Mouse (Mus musculus) small intestine, adult 2 months (tissue): ENCODE measurements around the gene Rasal3.

ENCODE experiments used
- CTCF ChIP-seq: fragments of 200-500 bp; IDR thresholded peaks from 2 replicates; pipeline ENCODE4 v1.5.1; 2012; ENCODE audit warnings: low read depth, mild to moderate bottlenecking, control low read depth, inconsistent platforms, low read length, moderate library complexity, mixed read lengths; ENCODE audit not compliant: insufficient replicate concordance, insufficient read length; ENCODE audit errors: extremely low read depth
- POLR2A ChIP-seq: fragments of 200-500 bp; IDR thresholded peaks from 2 replicates; pipeline ENCODE4 v1.6.1; 2012; ENCODE audit warnings: low read depth, mild to moderate bottlenecking, control low read depth, inconsistent platforms, low read length, moderate library complexity

DNA sequence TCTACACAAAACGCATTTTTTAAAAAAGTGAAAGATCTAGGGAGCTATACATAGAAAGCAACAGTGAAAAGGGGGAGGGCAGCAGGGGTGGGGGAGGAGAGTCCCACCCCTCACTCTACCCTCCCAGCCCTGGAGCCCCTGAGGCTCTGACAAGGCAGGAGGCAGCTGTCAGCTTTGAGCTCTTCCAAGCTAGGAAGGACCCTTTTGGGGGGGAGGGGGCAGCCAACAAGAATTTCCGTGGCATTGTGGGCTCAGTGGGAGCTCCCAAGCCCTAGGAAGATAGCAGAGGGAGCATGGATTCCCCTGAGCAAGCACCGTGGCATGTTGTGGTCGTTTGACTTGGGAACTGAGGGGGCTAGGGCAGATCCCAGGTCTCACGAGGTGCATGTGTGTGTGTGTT lies 49.2 kb downstream of the Rasal3 start:
- no peak for TF ChIP-seq CTCF
- TF ChIP-seq POLR2A: no peak
